12 mouse cellular contexts compared by ENCODE assay signal in genomic region chr13:59182630-59183029, GRCm38 (mm10).
DNase-seq lines count a peak whose midpoint lies in the region; ATAC-seq lines count a peak whose summit lies in the region.
"Had no signal": no experiment of that assay in that cellular context is flagged by ENCODE, and none has a peak within 500 bp of the region (broad histone marks: within the 10 kb centered on the region; RNA-seq: fewer than 3 reads in every experiment).

No protein-coding gene starts in this region.

- H3K4me1 ChIP-seq in midbrain, embryonic 16.5 days (ENCODE audit: control insufficient read depth, insufficient read depth, low read length) = peaks cover 9% of the 10 kb centered on the region
- H3K4me1 ChIP-seq: liver, embryonic 13.5 days had no signal

- peak; percentile 56 for DNase-seq in embryo, embryonic 10 days (ENCODE audit: low spot score)
- DNase-seq in embryo, embryonic 9.5 days (ENCODE audit: extremely low spot score) = no peak
- DNase-seq in left cerebral cortex, adult 18-20 months (ENCODE audit: low spot score in 2 of 2) = peak; percentile 21 to 36
- no peak for DNase-seq in left cerebral cortex, adult 11 months (ENCODE audit: low spot score)
- DNase-seq in cerebellum, postnatal 14 days = peak; percentile 78 to 84
- no peak for DNase-seq in ovary, postnatal 14 days (ENCODE audit: low spot score)
- DNase-seq: gastrocnemius, postnatal 25 days; kidney, adult 11 months; liver, embryonic 13.5 days had no signal

- peak; percentile 64 for ATAC-seq in midbrain, embryonic 16.5 days
- ATAC-seq in CD4-positive, CD25-positive, alpha-beta regulatory T cell, adult 4 months = no peak

- H3K9me3 ChIP-seq in midbrain, embryonic 16.5 days (replicated peaks; ENCODE audit: control insufficient read depth, low read length, poor library complexity, severe bottlenecking) = peaks cover 5% of the 10 kb centered on the region; the same call in 1 of the 2 replicates

- H3K4me2 ChIP-seq in midbrain, embryonic 16.5 days (ENCODE audit: low read length) = no peak overlapping the region
- H3K4me2 ChIP-seq: embryonic facial prominence, embryonic 12.5 days; liver, embryonic 13.5 days had no signal

- no peak overlapping the region for H3K27ac ChIP-seq in midbrain, embryonic 16.5 days (ENCODE audit: low read length)
- H3K27ac ChIP-seq: embryonic facial prominence, embryonic 12.5 days; liver, embryonic 13.5 days had no signal

- no peak overlapping the region for H3K4me3 ChIP-seq in midbrain, embryonic 16.5 days (ENCODE audit: low read depth, low read length)
- H3K4me3 ChIP-seq: embryonic facial prominence, embryonic 12.5 days; liver, embryonic 13.5 days had no signal

- H3K36me3 ChIP-seq in midbrain, embryonic 16.5 days (ENCODE audit: control insufficient read depth, insufficient read depth, low read length) = no peaks in the 10 kb centered on the region
- H3K36me3 ChIP-seq: embryonic facial prominence, embryonic 12.5 days; liver, embryonic 13.5 days had no signal

- WGBS in midbrain, embryonic 16.5 days = 48% methylated on average over 5 of the region's 5 CpGs

- H3K9ac ChIP-seq in midbrain, embryonic 16.5 days (ENCODE audit: low read depth, low read length) = no peak overlapping the region
- H3K9ac ChIP-seq: embryonic facial prominence, embryonic 12.5 days; liver, embryonic 13.5 days had no signal

- no peaks in the 10 kb centered on the region for H3K27me3 ChIP-seq in midbrain, embryonic 16.5 days (ENCODE audit: control insufficient read depth, insufficient read depth, low read depth, low read length)
- H3K27me3 ChIP-seq: embryonic facial prominence, embryonic 12.5 days; liver, embryonic 13.5 days had no signal

Comparison
In these comparisons a context has a peak if more than half of its experiments do, and no peak if none do; other contexts are left out.
1. DNase-seq: peak in embryo, embryonic 10 days (single experiment), left cerebral cortex, adult 18-20 months (2 of 2) and cerebellum, postnatal 14 days (2 of 2); none in embryo, embryonic 9.5 days (single experiment), left cerebral cortex, adult 11 months (single experiment) and ovary, postnatal 14 days (single experiment).